Mouse (Mus musculus) layer of hippocampus, adult 9-10 months (tissue): ENCODE measurements at regions not wholly inside any gene's neighbourhood (a gene's known extent, or its start where the extent isn't known, plus 50 kb on each side); places are given as distances from the start of the nearest gene placed in this dataset.

ENCODE experiments used
- DNase-seq: peaks from one replicate; pipeline ENCODE4 v3.0.0; 2022; ENCODE audit warnings: low spot score

GRCm38 (mm10) chr1:77175214-77175613 is 339.7 kb downstream of the Epha4 start:
- no peak for DNase-seq

- DNase-seq = no peak
Measured at GRCm38 (mm10) chr1:77176516-77176915, 338.4 kb downstream of the Epha4 start.

- DNase-seq = no peak
Measured at GRCm38 (mm10) chr1:77183965-77184364, 330.9 kb downstream of the Epha4 start.

GRCm38 (mm10) chr1:77190141-77190540 is 324.7 kb downstream of the Epha4 start:
- no peak for DNase-seq

GRCm38 (mm10) chr1:77201321-77201917 is 313.5 kb downstream of the Epha4 start:
- DNase-seq = no peak

GRCm38 (mm10) chr1:77202948-77203347 is 311.9 kb downstream of the Epha4 start:
- no peak for DNase-seq

- DNase-seq = no peak
Measured at GRCm38 (mm10) chr1:77206535-77206934, 308.4 kb downstream of the Epha4 start.

GRCm38 (mm10) chr1:77209395-77209794 is 305.5 kb downstream of the Epha4 start:
- DNase-seq = no peak

- no peak for DNase-seq
Measured at GRCm38 (mm10) chr1:77213462-77214098, 301.3 kb downstream of the Epha4 start.

GRCm38 (mm10) chr1:77219488-77220321 is 295.2 kb downstream of the Epha4 start:
- no peak for DNase-seq

GRCm38 (mm10) chr1:77220322-77220590 is 294.6 kb downstream of the Epha4 start:
- no peak for DNase-seq

- no peak for DNase-seq
Measured at GRCm38 (mm10) chr1:77220783-77221182, 294.1 kb downstream of the Epha4 start.

- DNase-seq = no peak
Measured at GRCm38 (mm10) chr1:77221900-77222299, 293.0 kb downstream of the Epha4 start.

- no peak for DNase-seq
Measured at GRCm38 (mm10) chr1:77226546-77226945, 288.3 kb downstream of the Epha4 start.

GRCm38 (mm10) chr1:77226991-77227515 is 287.8 kb downstream of the Epha4 start:
- DNase-seq = no peak

GRCm38 (mm10) chr1:77227800-77228199 is 287.1 kb downstream of the Epha4 start:
- no peak for DNase-seq

GRCm38 (mm10) chr1:77229561-77229960 is 285.3 kb downstream of the Epha4 start:
- no peak for DNase-seq

- DNase-seq = no peak
Measured at GRCm38 (mm10) chr1:77233010-77233409, 281.9 kb downstream of the Epha4 start.

- DNase-seq = no peak
Measured at GRCm38 (mm10) chr1:77244642-77245041, 270.2 kb downstream of the Epha4 start.

GRCm38 (mm10) chr1:77246047-77246446 is 268.8 kb downstream of the Epha4 start:
- no peak for DNase-seq

GRCm38 (mm10) chr1:77254276-77254675 is 260.6 kb downstream of the Epha4 start:
- no peak for DNase-seq

- no peak for DNase-seq
Measured at GRCm38 (mm10) chr1:77256115-77256842, 258.6 kb downstream of the Epha4 start.
